Mouse (Mus musculus): ENCODE data around the gene Vangl2. TPM values are rescaled to one million over a fixed set of nuclear protein-coding genes. Genes with fewer than 3 reads are reported as not detected.

The Vangl2 gene
- polyA plus RNA-seq, 1 experiment = 6.9 TPM

- Histone ChIP-seq H3K4me2 (ENCODE audit: low read depth) (no peak overlapping the region), H3K79me2 (ENCODE audit: control insufficient read depth, insufficient read depth) (no peaks in the 10 kb centered on the region), H3K27me3 (ENCODE audit: control insufficient read depth, insufficient read depth, insufficient read length) (no peaks in the 10 kb centered on the region), H3K4me3 (no peak overlapping the region), H3ac (ENCODE audit: control insufficient read depth, insufficient read length) (no peak overlapping the region), H3K36me3 (ENCODE audit: control insufficient read depth, insufficient read depth) (peaks cover 3% of the 10 kb centered on the region)
- TF ChIP-seq MYOD1 (IDR thresholded peaks at IDR 0.05; ENCODE audit: control insufficient read depth in 1 of 3, insufficient read length in 2 of 3, low read depth in 2 of 3) (no peak), TCF3 (IDR thresholded peaks at IDR 0.05; ENCODE audit: insufficient read length, low read depth) (no peak), MAX (IDR thresholded peaks at IDR 0.05; ENCODE audit: low read depth) (no peak), POLR2AphosphoS2 (IDR thresholded peaks at IDR 0.05; ENCODE audit: insufficient read length, low read depth) (no peak), MYOG (IDR thresholded peaks at IDR 0.05; ENCODE audit: control insufficient read depth in 1 of 3, insufficient read depth in 1 of 3, insufficient read length in 2 of 3, low read depth in 2 of 3) (no peak), SRF (IDR thresholded peaks at IDR 0.05; ENCODE audit: control insufficient read depth, insufficient read length, low read depth) (no peak), REST (IDR thresholded peaks at IDR 0.05; ENCODE audit: insufficient read depth, insufficient read length) (no peak), E2F4 (IDR thresholded peaks at IDR 0.05; ENCODE audit: insufficient read depth) (no peak), USF1 (IDR thresholded peaks at IDR 0.05; ENCODE audit: low read depth) (no peak), TCF12 (IDR thresholded peaks at IDR 0.05; ENCODE audit: insufficient read depth, poor library complexity, severe bottlenecking) (no peak), CEBPB (IDR thresholded peaks at IDR 0.05; ENCODE audit: insufficient read depth, poor library complexity, severe bottlenecking) (no peak), POLR2A (IDR thresholded peaks at IDR 0.05; ENCODE audit: insufficient read length, low read depth) (no peak)
Observed at GRCm38 (mm10) chr1:172010042-172010824, 18.0 kb downstream of the Vangl2 start.

GRCm38 (mm10) chr1:172009406-172009805 is 18.8 kb downstream of the Vangl2 start:
- no peaks in the 10 kb centered on the region for H3K27me3 ChIP-seq (ENCODE audit: control insufficient read depth, insufficient read depth, insufficient read length)
- peaks cover 3% of the 10 kb centered on the region for H3K36me3 ChIP-seq (ENCODE audit: control insufficient read depth, insufficient read depth)
- H3K4me2 ChIP-seq (ENCODE audit: low read depth) = no peak overlapping the region
- TF ChIP-seq TCF3 (IDR thresholded peaks at IDR 0.05; ENCODE audit: insufficient read length, low read depth) (no peak), USF1 (IDR thresholded peaks at IDR 0.05; ENCODE audit: low read depth) (no peak), SRF (IDR thresholded peaks at IDR 0.05; ENCODE audit: control insufficient read depth, insufficient read length, low read depth) (no peak), MAX (IDR thresholded peaks at IDR 0.05; ENCODE audit: low read depth) (no peak), TCF12 (IDR thresholded peaks at IDR 0.05; ENCODE audit: insufficient read depth, poor library complexity, severe bottlenecking) (no peak), REST (IDR thresholded peaks at IDR 0.05; ENCODE audit: insufficient read depth, insufficient read length) (no peak), CEBPB (IDR thresholded peaks at IDR 0.05; ENCODE audit: insufficient read depth, poor library complexity, severe bottlenecking) (no peak), POLR2AphosphoS2 (IDR thresholded peaks at IDR 0.05; ENCODE audit: insufficient read length, low read depth) (no peak), E2F4 (IDR thresholded peaks at IDR 0.05; ENCODE audit: insufficient read depth) (no peak)
- H3ac ChIP-seq (ENCODE audit: control insufficient read depth, insufficient read length) = no peak overlapping the region
- no peaks in the 10 kb centered on the region for H3K79me2 ChIP-seq (ENCODE audit: control insufficient read depth, insufficient read depth)
- H3K4me3 ChIP-seq = no peak overlapping the region

GRCm38 (mm10) chr1:172008351-172008750 is 19.9 kb downstream of the Vangl2 start:
- no peak for TF ChIP-seq TCF12 (IDR thresholded peaks at IDR 0.05; ENCODE audit: insufficient read depth, poor library complexity, severe bottlenecking)
- no peak for TF ChIP-seq USF1 (IDR thresholded peaks at IDR 0.05; ENCODE audit: low read depth)
- TF ChIP-seq TCF3 (IDR thresholded peaks at IDR 0.05; ENCODE audit: insufficient read length, low read depth) = no peak
- TF ChIP-seq MAX (IDR thresholded peaks at IDR 0.05; ENCODE audit: low read depth) = no peak
- TF ChIP-seq REST (IDR thresholded peaks at IDR 0.05; ENCODE audit: insufficient read depth, insufficient read length) = no peak
- no peak for TF ChIP-seq MYOG (IDR thresholded peaks at IDR 0.05; ENCODE audit: control insufficient read depth in 1 of 3, insufficient read depth in 1 of 3, insufficient read length in 2 of 3, low read depth in 2 of 3)
- TF ChIP-seq MYOD1 (IDR thresholded peaks at IDR 0.05; ENCODE audit: control insufficient read depth in 1 of 3, insufficient read length in 2 of 3, low read depth in 2 of 3) = no peak
- TF ChIP-seq SRF (IDR thresholded peaks at IDR 0.05; ENCODE audit: control insufficient read depth, insufficient read length, low read depth) = no peak
- TF ChIP-seq E2F4 (IDR thresholded peaks at IDR 0.05; ENCODE audit: insufficient read depth) = no peak
- TF ChIP-seq CEBPB (IDR thresholded peaks at IDR 0.05; ENCODE audit: insufficient read depth, poor library complexity, severe bottlenecking) = no peak
- TF ChIP-seq POLR2AphosphoS2 (IDR thresholded peaks at IDR 0.05; ENCODE audit: insufficient read length, low read depth) = no peak
- no peak for TF ChIP-seq POLR2A (IDR thresholded peaks at IDR 0.05; ENCODE audit: insufficient read length, low read depth)

GRCm38 (mm10) chr1:172007761-172008160 is 20.5 kb downstream of the Vangl2 start:
- H3K79me2 ChIP-seq (ENCODE audit: control insufficient read depth, insufficient read depth) = no peaks in the 10 kb centered on the region
- no peak overlapping the region for H3K4me2 ChIP-seq (ENCODE audit: low read depth)
- H3ac ChIP-seq (ENCODE audit: control insufficient read depth, insufficient read length) = no peak overlapping the region
- TF ChIP-seq MAX (IDR thresholded peaks at IDR 0.05; ENCODE audit: low read depth) = no peak
- TF ChIP-seq SRF (IDR thresholded peaks at IDR 0.05; ENCODE audit: control insufficient read depth, insufficient read length, low read depth) = no peak
- no peak for TF ChIP-seq USF1 (IDR thresholded peaks at IDR 0.05; ENCODE audit: low read depth)
- no peak for TF ChIP-seq CEBPB (IDR thresholded peaks at IDR 0.05; ENCODE audit: insufficient read depth, poor library complexity, severe bottlenecking)
- no peak for TF ChIP-seq POLR2AphosphoS2 (IDR thresholded peaks at IDR 0.05; ENCODE audit: insufficient read length, low read depth)
- no peak for TF ChIP-seq TCF12 (IDR thresholded peaks at IDR 0.05; ENCODE audit: insufficient read depth, poor library complexity, severe bottlenecking)
- TF ChIP-seq MYOD1 (IDR thresholded peaks at IDR 0.05; ENCODE audit: control insufficient read depth in 1 of 3, insufficient read length in 2 of 3, low read depth in 2 of 3) = no peak
- no peak for TF ChIP-seq MYOG (IDR thresholded peaks at IDR 0.05; ENCODE audit: control insufficient read depth in 1 of 3, insufficient read depth in 1 of 3, insufficient read length in 2 of 3, low read depth in 2 of 3)
- TF ChIP-seq REST (IDR thresholded peaks at IDR 0.05; ENCODE audit: insufficient read depth, insufficient read length) = no peak
- peaks cover 3% of the 10 kb centered on the region for H3K36me3 ChIP-seq (ENCODE audit: control insufficient read depth, insufficient read depth)
- H3K27me3 ChIP-seq (ENCODE audit: control insufficient read depth, insufficient read depth, insufficient read length) = no peaks in the 10 kb centered on the region
- no peak overlapping the region for H3K4me3 ChIP-seq

More at GRCm38 (mm10) chr1:172008351-172008750, 19.9 kb downstream of the Vangl2 start:
- no peaks in the 10 kb centered on the region for H3K27me3 ChIP-seq (ENCODE audit: control insufficient read depth, insufficient read depth, insufficient read length)
- H3K79me2 ChIP-seq (ENCODE audit: control insufficient read depth, insufficient read depth) = no peaks in the 10 kb centered on the region
- peaks cover 3% of the 10 kb centered on the region for H3K36me3 ChIP-seq (ENCODE audit: control insufficient read depth, insufficient read depth)
- no peak overlapping the region for H3K4me2 ChIP-seq (ENCODE audit: low read depth)
- no peak overlapping the region for H3ac ChIP-seq (ENCODE audit: control insufficient read depth, insufficient read length)
- H3K4me3 ChIP-seq = no peak overlapping the region

Measured in myocyte (in vitro differentiated cells).